Mouse (Mus musculus): ENCODE measurements around the gene Sp6. TPM values are rescaled to one million over a fixed set of nuclear protein-coding genes. Genes with fewer than 3 reads are reported as not detected.

Sp6 gene
- total and polyA plus RNA-seq, 3 experiments, result 0.11 to 0.21 (median 0.21) TPM

GRCm38 (mm10) chr11:97003170-97003569, 10.0 kb upstream of the Sp6 start:
- no peak for DNase-seq
- no peak overlapping the region for H3K27ac ChIP-seq
- peaks cover 1% of the 10 kb centered on the region; the same call in 1 of the 2 replicates for H3K27me3 ChIP-seq (ENCODE audit: control insufficient read depth, insufficient read depth, low read length)
- TF ChIP-seq CTCF (IDR thresholded peaks at IDR 0.05), result no peak
- TF ChIP-seq EP300 (IDR thresholded peaks at IDR 0.05; ENCODE audit: insufficient read depth, low read depth, low read length), result no peak
- TF ChIP-seq POLR2A (IDR thresholded peaks at IDR 0.05; ENCODE audit: insufficient read depth, low read depth, low read length), result no peak
- 47% methylated on average over 5 of the region's 5 CpGs for WGBS
- H3K36me3 ChIP-seq (ENCODE audit: control insufficient read depth, insufficient read depth, low read length), result no peaks in the 10 kb centered on the region
- no peaks in the 10 kb centered on the region for H3K4me1 ChIP-seq (ENCODE audit: control insufficient read depth, insufficient read depth, low read length)
- H3K4me3 ChIP-seq, result no peak overlapping the region
- H3K79me2 ChIP-seq (replicated peaks; ENCODE audit: control insufficient read depth, insufficient read depth, low read length), result no peaks in the 10 kb centered on the region
- no peak overlapping the region for H3K9ac ChIP-seq (ENCODE audit: low read depth, low read length)
- intact Hi-C loops (cut with DNase I), result no loop called here

- no peaks in the 10 kb centered on the region for H3K79me2 ChIP-seq (replicated peaks; ENCODE audit: control insufficient read depth, insufficient read depth, low read length)
- intact Hi-C loops (cut with DNase I), result no loop called here
- no peak overlapping the region for H3K9ac ChIP-seq (ENCODE audit: low read depth, low read length)
- no peaks in the 10 kb centered on the region for H3K36me3 ChIP-seq (ENCODE audit: control insufficient read depth, insufficient read depth, low read length)
- peaks cover 2% of the 10 kb centered on the region; the same call in 1 of the 2 replicates for H3K27me3 ChIP-seq (ENCODE audit: control insufficient read depth, insufficient read depth, low read length)
- H3K27ac ChIP-seq, result no peak overlapping the region
- TF ChIP-seq CTCF (IDR thresholded peaks at IDR 0.05), result no peak
- no peak for TF ChIP-seq EP300 (IDR thresholded peaks at IDR 0.05; ENCODE audit: insufficient read depth, low read depth, low read length)
- TF ChIP-seq POLR2A (IDR thresholded peaks at IDR 0.05; ENCODE audit: insufficient read depth, low read depth, low read length), result no peak
- WGBS, result 42% methylated on average over 9 of the region's 9 CpGs
- no peak for DNase-seq
- H3K4me1 ChIP-seq (ENCODE audit: control insufficient read depth, insufficient read depth, low read length), result no peaks in the 10 kb centered on the region
- H3K4me3 ChIP-seq, result no peak overlapping the region
Observed at GRCm38 (mm10) chr11:97007093-97007794, 6.0 kb upstream of the Sp6 start.

- Histone ChIP-seq H3K36me3 (ENCODE audit: control insufficient read depth, insufficient read depth, low read length) (no peaks in the 10 kb centered on the region), H3K9ac (ENCODE audit: low read depth, low read length) (no peak overlapping the region), H3K27me3 (ENCODE audit: control insufficient read depth, insufficient read depth, low read length) (peaks cover 3% of the 10 kb centered on the region; the same call in 1 of the 2 replicates), H3K79me2 (replicated peaks; ENCODE audit: control insufficient read depth, insufficient read depth, low read length) (no peaks in the 10 kb centered on the region), H3K4me1 (ENCODE audit: control insufficient read depth, insufficient read depth, low read length) (no peaks in the 10 kb centered on the region), H3K4me3 (no peak overlapping the region), H3K27ac (no peak overlapping the region)
- no peak for DNase-seq
- intact Hi-C loops (cut with DNase I), result no loop called here
- 36% methylated on average over 8 of the region's 8 CpGs for WGBS
- TF ChIP-seq EP300 (IDR thresholded peaks at IDR 0.05; ENCODE audit: insufficient read depth, low read depth, low read length) (no peak), CTCF (IDR thresholded peaks at IDR 0.05) (no peak), POLR2A (IDR thresholded peaks at IDR 0.05; ENCODE audit: insufficient read depth, low read depth, low read length) (no peak)
Observed at GRCm38 (mm10) chr11:97009198-97009790, 3.9 kb upstream of the Sp6 start.

DNA sequence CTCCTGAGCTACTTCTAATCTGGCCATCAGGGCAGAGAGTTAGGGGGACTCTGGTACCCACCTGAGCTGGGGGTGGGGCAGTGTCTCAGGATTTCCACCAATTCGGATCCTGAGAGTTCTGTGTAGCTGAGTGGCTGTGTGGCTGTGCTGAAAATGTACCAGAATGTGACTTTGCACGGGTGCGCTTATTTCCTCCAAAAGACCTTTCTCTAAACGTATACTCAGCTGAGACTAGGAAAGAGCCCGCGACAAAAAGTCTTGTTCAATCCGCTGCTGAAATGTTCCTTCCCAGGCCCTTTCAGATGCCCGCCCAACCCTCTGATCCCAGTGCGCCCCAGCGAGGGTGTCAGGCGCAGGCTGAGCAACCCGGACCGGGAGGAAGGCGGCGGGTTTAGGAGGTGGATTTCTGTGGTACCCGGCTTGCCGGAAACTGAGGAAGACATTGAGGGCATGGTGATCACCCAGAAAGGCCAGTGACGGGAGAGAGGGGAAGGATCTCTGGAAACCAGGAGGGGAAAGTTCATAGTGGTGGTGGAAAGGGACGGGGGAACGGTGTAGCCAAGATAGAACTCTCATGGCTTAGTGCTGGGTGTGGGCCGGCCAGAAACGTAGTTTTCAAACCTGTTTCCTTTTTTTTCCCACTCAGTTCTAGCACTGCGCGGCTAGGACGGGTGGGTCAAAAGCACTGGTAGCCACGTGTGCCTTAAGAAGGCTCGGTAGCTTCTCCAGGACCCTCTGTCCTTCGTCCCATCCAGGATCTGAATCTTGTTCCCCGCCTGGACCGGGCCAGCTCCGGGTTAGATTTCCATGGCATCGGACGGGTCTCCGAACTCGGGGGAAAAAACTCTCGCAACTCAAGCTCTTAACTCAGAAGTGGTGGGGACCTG, 4.7 kb downstream of the Sp6 start:
- intact Hi-C loops (cut with DNase I), result no loop called here
- no peaks in the 10 kb centered on the region for H3K36me3 ChIP-seq (ENCODE audit: control insufficient read depth, insufficient read depth, low read length)
- 3% methylated on average over 36 of the region's 36 CpGs for WGBS

GRCm38 (mm10) chr11:97018583-97019344, 5.6 kb downstream of the Sp6 start:
- intact Hi-C loops (cut with DNase I), result no loop called here
- Histone ChIP-seq H3K4me3 (no peak overlapping the region), H3K27ac (no peak overlapping the region), H3K4me1 (ENCODE audit: control insufficient read depth, insufficient read depth, low read length) (no peaks in the 10 kb centered on the region), H3K36me3 (ENCODE audit: control insufficient read depth, insufficient read depth, low read length) (no peaks in the 10 kb centered on the region), H3K27me3 (ENCODE audit: control insufficient read depth, insufficient read depth, low read length) (peaks cover 30% of the 10 kb centered on the region), H3K9ac (ENCODE audit: low read depth, low read length) (no peak overlapping the region), H3K79me2 (replicated peaks; ENCODE audit: control insufficient read depth, insufficient read depth, low read length) (no peaks in the 10 kb centered on the region)
- TF ChIP-seq EP300 (IDR thresholded peaks at IDR 0.05; ENCODE audit: insufficient read depth, low read depth, low read length), result no peak
- 3% methylated on average over 51 of the region's 68 CpGs for WGBS
- DNase-seq, result no peak

More for the DNA sequence above, 4.7 kb downstream of the Sp6 start:
- Histone ChIP-seq H3K4me1 (ENCODE audit: control insufficient read depth, insufficient read depth, low read length) (no peaks in the 10 kb centered on the region), H3K79me2 (replicated peaks; ENCODE audit: control insufficient read depth, insufficient read depth, low read length) (no peaks in the 10 kb centered on the region), H3K27me3 (ENCODE audit: control insufficient read depth, insufficient read depth, low read length) (peaks cover 31% of the 10 kb centered on the region), H3K4me3 (no peak overlapping the region), H3K27ac (no peak overlapping the region), H3K9ac (ENCODE audit: low read depth, low read length) (no peak overlapping the region)
- TF ChIP-seq POLR2A (IDR thresholded peaks at IDR 0.05; ENCODE audit: insufficient read depth, low read depth, low read length) (no peak), EP300 (IDR thresholded peaks at IDR 0.05; ENCODE audit: insufficient read depth, low read depth, low read length) (no peak), CTCF (IDR thresholded peaks at IDR 0.05) (no peak)
- no peak for DNase-seq

Data from heart, adult 2 months (tissue).